Mouse (Mus musculus) stomach, embryonic 16.5 days (tissue): ENCODE results near the gene Poc5. TPM values are rescaled to one million over a fixed set of nuclear protein-coding genes. Genes with fewer than 3 reads are reported as not detected.

ENCODE experiments used
- ATAC-seq: fragments of 200-750 bp; cut with Nextera tagmentation; 2 replicates; pipeline ENCODE4 v1.8.0; 2017; ENCODE audit warnings: moderate number of reproducible peaks, moderate TSS enrichment; ENCODE audit not compliant: insufficient read depth, low FRiP score
- H3K27ac ChIP-seq: fragments of 300-500 bp; sonication (generic); 2 replicates; pipeline ENCODE4 v1.5.1; 2014; ENCODE audit warnings: low read length
- H3K27me3 ChIP-seq: fragments of 300-500 bp; sonication (generic); 2 replicates; pipeline ENCODE4 v1.6.1; 2014; ENCODE audit warnings: low read length, control low read depth, mixed read lengths; ENCODE audit not compliant: control insufficient read depth, insufficient read depth
- H3K36me3 ChIP-seq: fragments of 300-500 bp; sonication (generic); 2 replicates; pipeline ENCODE4 v1.6.1; 2014; ENCODE audit warnings: low read length; ENCODE audit not compliant: control insufficient read depth, insufficient read depth
- H3K4me1 ChIP-seq: fragments of 300-500 bp; sonication (generic); 2 replicates; pipeline ENCODE4 v1.6.1; 2014; ENCODE audit warnings: low read length, control low read depth, mixed read lengths; ENCODE audit not compliant: control insufficient read depth, insufficient read depth
- H3K4me2 ChIP-seq: fragments of 300-500 bp; sonication (generic); 2 replicates; pipeline ENCODE4 v1.6.1; 2014; ENCODE audit warnings: low read depth, low read length, mixed read lengths
- H3K4me3 ChIP-seq: fragments of 300-500 bp; sonication (generic); replicated peaks from 2 replicates; pipeline ENCODE4 v1.5.1; 2014; ENCODE audit warnings: mild to moderate bottlenecking, low read length
- H3K9ac ChIP-seq: fragments of 300-500 bp; sonication (generic); 2 replicates; pipeline ENCODE4 v1.6.1; 2014; ENCODE audit warnings: low read length
- H3K9me3 ChIP-seq: fragments of 300-500 bp; sonication (generic); replicated peaks from 2 replicates; pipeline ENCODE4 v1.6.1; 2016; ENCODE audit warnings: low read length, control low read depth; ENCODE audit not compliant: control insufficient read depth
- WGBS: fragments of 180-500 bp; shearing (Covaris S2); extraction: QIAGEN DNeasy Blood & Tissue Kit; methylation state at CpG from one replicate; pipeline ENCODE4 v1.1.7; 2014; 5-methylcytosine and 5-hydroxymethylcytosine counted together
- microRNA-seq: library from miRNA; unstranded; fragments of <30 nt; microRNA quantifications from one replicate; pipeline ENCODE4, GENCODE M21; 2016
- polyA plus RNA-seq: library from polyadenylated mRNA; unstranded; fragments of >200 nt; fragmentation: Nextera tagmentation; extraction: Ambion mirVana; gene quantifications from 2 replicates; pipeline ENCODE4 v1.2.1, GENCODE M21; 2015

Gene Poc5
- polyA plus RNA-seq, 1 experiment from 2014 or later: 12.6 TPM

- peaks cover 11% of the 10 kb centered on the region for H3K4me1 ChIP-seq
- no peaks in the 10 kb centered on the region for H3K27me3 ChIP-seq
- H3K9me3 ChIP-seq: no peaks in the 10 kb centered on the region
- no peak overlapping the region for H3K4me2 ChIP-seq
- H3K27ac ChIP-seq: no peak overlapping the region
- H3K9ac ChIP-seq: no peak overlapping the region
- peak; percentile 66; the same call in 1 of the 2 replicates for ATAC-seq
- 64% methylated on average over 5 of the region's 5 CpGs for WGBS
- no peaks in the 10 kb centered on the region for H3K36me3 ChIP-seq
- no peak overlapping the region for H3K4me3 ChIP-seq
Measured at GRCm38 (mm10) chr13:96458018-96458417, 69.9 kb downstream of the Poc5 start.

- no peak overlapping the region for H3K27ac ChIP-seq
- H3K9ac ChIP-seq: no peak overlapping the region
- H3K4me1 ChIP-seq: peaks cover 11% of the 10 kb centered on the region
- H3K4me3 ChIP-seq: no peak overlapping the region
- 65% methylated on average over 4 of the region's 4 CpGs for WGBS
- no peak for ATAC-seq
- H3K4me2 ChIP-seq: no peak overlapping the region
- H3K36me3 ChIP-seq: no peaks in the 10 kb centered on the region
- no peaks in the 10 kb centered on the region for H3K27me3 ChIP-seq
- H3K9me3 ChIP-seq: no peaks in the 10 kb centered on the region
Measured at GRCm38 (mm10) chr13:96458606-96459005, 70.5 kb downstream of the Poc5 start.

- no peak for ATAC-seq
- Histone ChIP-seq H3K27ac (no peak overlapping the region), H3K4me1 (peaks cover 4% of the 10 kb centered on the region), H3K4me3 (no peak overlapping the region), H3K36me3 (no peaks in the 10 kb centered on the region), H3K4me2 (no peak overlapping the region), H3K9me3 (no peaks in the 10 kb centered on the region), H3K9ac (no peak overlapping the region), H3K27me3 (no peaks in the 10 kb centered on the region)
- 25% methylated on average over 1 of the region's 1 CpGs for WGBS
Measured at GRCm38 (mm10) chr13:96462644-96463043, 74.5 kb downstream of the Poc5 start.

- Histone ChIP-seq H3K9me3 (no peaks in the 10 kb centered on the region), H3K4me1 (peaks cover 3% of the 10 kb centered on the region; the same call in 1 of the 2 replicates), H3K36me3 (no peaks in the 10 kb centered on the region), H3K4me3 (no peak overlapping the region), H3K9ac (no peak overlapping the region), H3K27me3 (no peaks in the 10 kb centered on the region), H3K27ac (no peak overlapping the region), H3K4me2 (no peak overlapping the region)
- no peak for ATAC-seq
- WGBS: 53% methylated on average over 5 of the region's 5 CpGs
Measured at GRCm38 (mm10) chr13:96465315-96465714, 77.2 kb downstream of the Poc5 start.

Small RNA genes within 50 kb of the gene (microRNA-seq; reads per million reads assigned to microRNA genes)
- not detected for gene Gm25213

Other genes with a start within 250 kb of the Poc5 start
- gene Ankdd1b, start 82.9 kb downstream of the Poc5 start, polyA plus RNA-seq: 1.9 and 3.1 TPM in 2 replicates
- gene Gm17622, start 102.4 kb downstream of the Poc5 start, polyA plus RNA-seq: not detected in 2 replicates
- gene Polk, start 154.3 kb downstream of the Poc5 start, polyA plus RNA-seq: 11.1 and 12.0 TPM in 2 replicates
- 8.6 and 10.4 TPM in 2 replicates for gene Col4a3bp, start 154.3 kb downstream of the Poc5 start, polyA plus RNA-seq